Mouse (Mus musculus): ENCODE data around the gene Tpm3-rs7.
"Not testable (repeated sequence)": the region's sequence is repeated elsewhere in the genome, so short reads cannot be mapped to it uniquely, and the experiment has no call there.

Gene Tpm3-rs7

DNA sequence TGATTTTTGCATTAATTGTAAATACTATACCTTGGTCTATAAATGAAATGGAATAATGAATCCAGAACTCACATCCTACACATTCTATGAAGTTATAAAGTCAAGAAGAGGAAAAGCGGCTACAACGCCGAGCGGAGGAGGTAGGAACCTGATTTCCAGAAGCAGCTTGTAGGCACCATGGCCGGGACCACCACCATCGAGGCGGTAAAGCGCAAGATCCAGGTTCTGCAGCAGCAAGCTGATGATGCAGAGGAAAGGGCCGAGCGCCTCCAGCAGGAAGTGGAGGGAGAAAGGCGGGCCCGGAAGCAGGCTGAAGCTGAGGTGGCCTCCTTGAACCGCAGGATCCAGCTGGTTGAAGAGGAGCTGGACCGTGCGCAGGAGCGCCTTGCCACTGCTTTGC is at the start of gene Tpm3-rs7:
Gene Tpm3-rs7 (plus strand): TSS at position 110 of the 400 bp plus-strand sequence.
- not testable (repeated sequence) for DNase-seq

DNA sequence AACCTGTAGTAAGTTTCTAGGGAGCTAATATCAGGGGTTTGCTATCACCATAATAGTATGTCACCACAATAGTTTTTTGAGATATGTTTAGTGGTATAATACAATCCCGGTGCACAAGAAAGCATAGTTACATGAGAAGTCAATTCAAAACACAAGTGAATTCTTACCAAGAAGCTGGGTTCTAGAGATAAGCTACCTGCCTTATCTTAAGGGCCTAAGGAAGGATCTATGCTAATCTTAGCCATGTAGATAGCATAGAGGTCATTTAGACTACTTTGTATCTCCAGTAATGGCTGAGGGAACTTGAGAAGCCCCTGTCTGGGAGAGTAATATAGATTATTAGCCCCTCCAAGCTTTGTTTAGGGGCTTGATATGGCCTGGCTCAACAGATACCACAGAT is 2.6 kb downstream of the Tpm3-rs7 start:
- DNase-seq: no peak

DNA sequence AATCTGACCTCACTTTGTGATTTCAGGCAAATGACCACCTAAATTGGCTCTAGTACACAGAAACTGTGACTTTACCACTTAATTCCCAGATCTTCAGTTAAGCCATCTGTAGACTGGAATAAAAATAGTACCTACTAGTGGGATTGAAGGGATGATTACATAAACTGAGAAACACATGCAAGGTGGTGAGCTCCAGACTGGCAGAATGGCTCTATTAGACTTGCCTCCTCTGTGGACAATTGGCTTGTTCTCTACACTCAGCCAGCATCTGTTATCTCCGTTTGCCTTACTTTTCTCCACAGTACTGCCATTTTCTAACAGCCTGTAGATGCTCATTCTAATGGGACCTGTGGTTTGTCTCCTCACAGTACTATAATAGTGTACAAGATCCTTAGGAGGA is 49.0 kb downstream of the Tpm3-rs7 start:
- DNase-seq: no peak

All from thymus, adult 18-20 months (tissue).